19 mouse cellular contexts compared by ENCODE assay signal in the genomic region with DNA sequence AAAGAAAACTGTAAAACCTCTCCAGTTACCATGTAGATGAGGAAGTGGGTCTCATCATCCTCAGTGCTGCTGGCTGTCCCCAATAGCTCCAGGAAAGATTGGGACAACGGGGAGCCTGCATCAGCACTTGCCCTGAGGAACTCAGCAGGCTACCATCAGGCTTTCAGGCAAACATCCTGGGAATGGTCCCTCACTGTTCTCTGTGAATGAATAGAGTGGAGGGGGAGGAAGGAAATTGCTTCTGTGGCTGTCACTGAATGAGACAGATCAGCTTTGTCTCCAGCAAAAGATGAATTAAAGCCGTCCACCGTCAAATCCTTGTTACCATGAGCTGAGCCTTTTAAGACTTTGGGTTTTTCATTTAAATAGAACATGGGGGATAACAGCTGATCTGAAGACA.
A peak's percentile ranks its signal among the peaks of the same experiment; 100 is the strongest.
DNase-seq lines count a peak whose midpoint lies in the region; ATAC-seq lines count a peak whose summit lies in the region.
"Had no signal": no experiment of that assay in that cellular context is flagged by ENCODE, and none has a peak within 500 bp of the region (broad histone marks: within the 10 kb centered on the region; RNA-seq: fewer than 3 reads in every experiment).

No protein-coding gene starts in this region.

- no peaks in the 10 kb centered on the region for H3K36me3 ChIP-seq in midbrain, embryonic 10.5 days
- no peaks in the 10 kb centered on the region for H3K36me3 ChIP-seq in midbrain, embryonic 16.5 days (ENCODE audit: control insufficient read depth, insufficient read depth, low read length)
- H3K36me3 ChIP-seq in forebrain, embryonic 12.5 days (replicated peaks), result no peaks in the 10 kb centered on the region
- H3K36me3 ChIP-seq in hindbrain, embryonic 15.5 days, result no peaks in the 10 kb centered on the region
- H3K36me3 ChIP-seq: embryonic facial prominence, embryonic 15.5 days; limb, embryonic 12.5 days; neural tube, embryonic 12.5 days; stomach, embryonic 15.5 days had no signal

- H3K27ac ChIP-seq in midbrain, embryonic 10.5 days (replicated peaks), result peak overlapping the region; percentile 69
- no peak overlapping the region for H3K27ac ChIP-seq in midbrain, embryonic 16.5 days (ENCODE audit: low read length)
- H3K27ac ChIP-seq in forebrain, embryonic 12.5 days, result peak overlapping the region; percentile 59; the same call in 1 of the 2 replicates
- peak overlapping the region; percentile 23; the same call in 1 of the 2 replicates for H3K27ac ChIP-seq in hindbrain, embryonic 15.5 days (replicated peaks)
- H3K27ac ChIP-seq: embryonic facial prominence, embryonic 15.5 days; limb, embryonic 12.5 days; neural tube, embryonic 12.5 days; stomach, embryonic 15.5 days had no signal

- peak; percentile 25 for DNase-seq in midbrain, embryonic 10.5 days (ENCODE audit: low spot score)
- DNase-seq in retina, embryonic 14.5 days (ENCODE audit: low spot score), result peak; percentile 25
- DNase-seq in liver, result no peak
- no peak for DNase-seq in thymus, postnatal 14 days
- DNase-seq in frontal cortex, adult 2 months (ENCODE audit: extremely low spot score in 1 of 2, low spot score in 1 of 2), result no peak
- DNase-seq: cerebellum, postnatal 14 days; heart, postnatal 14 days; lung, adult 2 months; thymus, postnatal 36 days had no signal

- no peak overlapping the region for H3K9ac ChIP-seq in midbrain, embryonic 16.5 days (ENCODE audit: low read depth, low read length)
- no peak overlapping the region for H3K9ac ChIP-seq in forebrain, embryonic 12.5 days
- no peak overlapping the region for H3K9ac ChIP-seq in hindbrain, embryonic 15.5 days
- H3K9ac ChIP-seq: embryonic facial prominence, embryonic 15.5 days; limb, embryonic 12.5 days; neural tube, embryonic 12.5 days; stomach, embryonic 15.5 days had no signal

- 5% methylated on average over 3 of the region's 3 CpGs for WGBS in midbrain, embryonic 10.5 days
- 3% methylated on average over 3 of the region's 3 CpGs for WGBS in midbrain, embryonic 16.5 days
- WGBS in forebrain, embryonic 12.5 days, result 1% methylated on average over 3 of the region's 3 CpGs
- WGBS in hindbrain, embryonic 15.5 days, result 2% methylated on average over 3 of the region's 3 CpGs

- ATAC-seq in midbrain, embryonic 16.5 days, result no peak
- ATAC-seq in forebrain, embryonic 12.5 days (ENCODE audit: low FRiP score), result peak; percentile 67; the same call in 1 of the 2 replicates
- ATAC-seq in hindbrain, embryonic 15.5 days (ENCODE audit: low FRiP score, low read depth), result no peak; the same call in 1 of the 2 replicates
- ATAC-seq: activated CD4-positive, CD25-positive, alpha-beta regulatory T cell, adult 4 months; CD4-positive, CD25-positive, alpha-beta regulatory T cell, adult 4 months; intestine, postnatal 0 days had no signal

- H3K4me1 ChIP-seq in midbrain, embryonic 10.5 days, result peaks cover 43% of the 10 kb centered on the region
- H3K4me1 ChIP-seq in midbrain, embryonic 16.5 days (ENCODE audit: control insufficient read depth, insufficient read depth, low read length), result no peaks in the 10 kb centered on the region
- peaks cover 28% of the 10 kb centered on the region for H3K4me1 ChIP-seq in forebrain, embryonic 12.5 days
- H3K4me1 ChIP-seq in hindbrain, embryonic 15.5 days (replicated peaks), result peaks cover 16% of the 10 kb centered on the region
- H3K4me1 ChIP-seq: embryonic facial prominence, embryonic 15.5 days; limb, embryonic 12.5 days; stomach, embryonic 15.5 days had no signal

- no peak overlapping the region for H3K4me3 ChIP-seq in midbrain, embryonic 10.5 days
- H3K4me3 ChIP-seq in midbrain, embryonic 16.5 days (ENCODE audit: low read depth, low read length), result no peak overlapping the region
- H3K4me3 ChIP-seq in forebrain, embryonic 12.5 days (replicated peaks), result no peak overlapping the region
- no peak overlapping the region for H3K4me3 ChIP-seq in hindbrain, embryonic 15.5 days
- H3K4me3 ChIP-seq: embryonic facial prominence, embryonic 15.5 days; limb, embryonic 12.5 days; neural tube, embryonic 12.5 days; stomach, embryonic 15.5 days had no signal

- H3K27me3 ChIP-seq in midbrain, embryonic 10.5 days (ENCODE audit: low read depth, poor library complexity, severe bottlenecking), result no peaks in the 10 kb centered on the region
- H3K27me3 ChIP-seq in midbrain, embryonic 16.5 days (ENCODE audit: control insufficient read depth, insufficient read depth, low read depth, low read length), result no peaks in the 10 kb centered on the region
- H3K27me3 ChIP-seq in forebrain, embryonic 12.5 days, result no peaks in the 10 kb centered on the region
- no peaks in the 10 kb centered on the region for H3K27me3 ChIP-seq in hindbrain, embryonic 15.5 days
- H3K27me3 ChIP-seq: embryonic facial prominence, embryonic 15.5 days; limb, embryonic 12.5 days; neural tube, embryonic 12.5 days; stomach, embryonic 15.5 days had no signal

- H3K9me3 ChIP-seq in midbrain, embryonic 10.5 days (replicated peaks), result no peaks in the 10 kb centered on the region
- no peaks in the 10 kb centered on the region for H3K9me3 ChIP-seq in midbrain, embryonic 16.5 days (replicated peaks; ENCODE audit: control insufficient read depth, low read length, poor library complexity, severe bottlenecking)
- no peaks in the 10 kb centered on the region for H3K9me3 ChIP-seq in forebrain, embryonic 12.5 days
- H3K9me3 ChIP-seq in hindbrain, embryonic 15.5 days, result no peaks in the 10 kb centered on the region
- H3K9me3 ChIP-seq: embryonic facial prominence, embryonic 15.5 days; limb, embryonic 12.5 days; neural tube, embryonic 12.5 days; stomach, embryonic 15.5 days had no signal

- no peak overlapping the region for H3K4me2 ChIP-seq in midbrain, embryonic 16.5 days (ENCODE audit: low read length)
- no peak overlapping the region for H3K4me2 ChIP-seq in forebrain, embryonic 12.5 days
- H3K4me2 ChIP-seq in hindbrain, embryonic 15.5 days, result no peak overlapping the region
- H3K4me2 ChIP-seq: embryonic facial prominence, embryonic 15.5 days; limb, embryonic 12.5 days; neural tube, embryonic 12.5 days; stomach, embryonic 15.5 days had no signal

Comparison
In these comparisons a context has a peak if more than half of its experiments do, and no peak if none do; other contexts are left out.
1. DNase-seq: peak in midbrain, embryonic 10.5 days (single experiment) and retina, embryonic 14.5 days (single experiment); none in liver (single experiment), thymus, postnatal 14 days (single experiment) and frontal cortex, adult 2 months (0 of 2).